Mouse (Mus musculus) 3134 (cell line): Measurements from ENCODE around the gene Mylip.
A peak's percentile ranks its signal among the peaks of the same experiment; 100 is the strongest.

Source experiments
- DNase-seq: peaks from one replicate; pipeline ENCODE4 v3.0.0-alpha.2; 2011; ENCODE audit warnings: low spot score; ENCODE audit not compliant: insufficient read length; ENCODE audit errors: extremely low read depth

Gene Mylip

GRCm38 (mm10) chr13:45389448-45390311 is at the start of gene Mylip:
TSS of gene Mylip (plus strand) at chr13:45389742.
- DNase-seq: peak; percentile 96

GRCm38 (mm10) chr13:45341991-45342390 is 47.6 kb upstream of the Mylip start:
- DNase-seq: no peak

GRCm38 (mm10) chr13:45343541-45343940 is 46.0 kb upstream of the Mylip start:
- DNase-seq: no peak

- no peak for DNase-seq
Observed at GRCm38 (mm10) chr13:45343966-45344365, 45.6 kb upstream of the Mylip start.

- DNase-seq: no peak
Observed at GRCm38 (mm10) chr13:45345471-45346159, 43.9 kb upstream of the Mylip start.

GRCm38 (mm10) chr13:45351483-45351882 is 38.1 kb upstream of the Mylip start:
- no peak for DNase-seq

GRCm38 (mm10) chr13:45354824-45355223 is 34.7 kb upstream of the Mylip start:
- no peak for DNase-seq

- no peak for DNase-seq
Observed at GRCm38 (mm10) chr13:45358208-45358607, 31.3 kb upstream of the Mylip start.

GRCm38 (mm10) chr13:45358676-45359323 is 30.7 kb upstream of the Mylip start:
- no peak for DNase-seq

- DNase-seq: no peak
Observed at GRCm38 (mm10) chr13:45365788-45366187, 23.8 kb upstream of the Mylip start.

- no peak for DNase-seq
Observed at GRCm38 (mm10) chr13:45371673-45372072, 17.9 kb upstream of the Mylip start.

- no peak for DNase-seq
Observed at GRCm38 (mm10) chr13:45372456-45372855, 17.1 kb upstream of the Mylip start.

- DNase-seq: no peak
Observed at GRCm38 (mm10) chr13:45374846-45375245, 14.7 kb upstream of the Mylip start.

GRCm38 (mm10) chr13:45382208-45382607 is 7.3 kb upstream of the Mylip start:
- no peak for DNase-seq

- DNase-seq: no peak
Observed at GRCm38 (mm10) chr13:45384636-45385035, 4.9 kb upstream of the Mylip start.

- DNase-seq: no peak
Observed at GRCm38 (mm10) chr13:45385521-45385920, 4.0 kb upstream of the Mylip start.

GRCm38 (mm10) chr13:45386253-45386652 is 3.3 kb upstream of the Mylip start:
- no peak for DNase-seq

- no peak for DNase-seq
Observed at GRCm38 (mm10) chr13:45387231-45387630, 2.3 kb upstream of the Mylip start.

GRCm38 (mm10) chr13:45388254-45388805 is 1.2 kb upstream of the Mylip start:
- DNase-seq: no peak

GRCm38 (mm10) chr13:45388889-45389288 is 653 bp upstream of the Mylip start:
- no peak for DNase-seq

- DNase-seq: no peak
Observed at GRCm38 (mm10) chr13:45390312-45390961, 895 bp downstream of the Mylip start.
